Mouse (Mus musculus) CH12.LX (cell line): Measurements from ENCODE around the gene Aldh3b1.

ENCODE experiments used
- BHLHE40 ChIP-seq: IDR thresholded peaks from 2 replicates; pipeline ENCODE4 v1.6.1; 2011; ENCODE audit warnings: mild to moderate bottlenecking, low read depth, low read length, improper control_type of control experiment
- CHD1 ChIP-seq: IDR thresholded peaks from 2 replicates; pipeline ENCODE4 v1.6.1; 2012; ENCODE audit warnings: low read depth, low read length, improper control_type of control experiment, inconsistent platforms
- CTCF ChIP-seq, 2 experiments: IDR thresholded peaks in 1 of 2; conservative IDR thresholded peaks in 1 of 2; 2 replicates each; pipeline ENCODE4 v1.5.1; 2011 to 2012; ENCODE audit warnings: low read depth in 2 of 2, low read length in 2 of 2, improper control_type of control experiment in 1 of 2, inconsistent platforms in 1 of 2, mild to moderate bottlenecking in 1 of 2, moderate library complexity in 1 of 2
- E2F4 ChIP-seq: IDR thresholded peaks from 2 replicates; pipeline ENCODE4 v1.6.1; 2011; ENCODE audit warnings: low read depth, low read length, improper control_type of control experiment; ENCODE audit not compliant: insufficient replicate concordance
- EP300 ChIP-seq: IDR thresholded peaks from 2 replicates; pipeline ENCODE4 v1.6.1; 2011; ENCODE audit warnings: low read length, improper control_type of control experiment
- JUN ChIP-seq: IDR thresholded peaks from 2 replicates; pipeline ENCODE4 v1.6.1; 2011; ENCODE audit warnings: low read depth, mild to moderate bottlenecking, low read length, improper control_type of control experiment, moderate library complexity; ENCODE audit not compliant: insufficient read depth
- JUND ChIP-seq: conservative IDR thresholded peaks from 2 replicates; pipeline ENCODE4 v1.6.1; 2011; ENCODE audit warnings: low read depth, low read length, improper control_type of control experiment
- NRF1 ChIP-seq: IDR thresholded peaks from 2 replicates; pipeline ENCODE4 v1.6.1; 2014; ENCODE audit warnings: low read depth, mild to moderate bottlenecking, inconsistent platforms, low read length, improper control_type of control experiment, moderate library complexity
- PAX5 ChIP-seq: IDR thresholded peaks from 2 replicates; pipeline ENCODE4 v1.6.1; 2012; ENCODE audit warnings: low read length, inconsistent platforms, mixed read lengths
- POLR2A ChIP-seq: IDR thresholded peaks from 2 replicates; pipeline ENCODE4 v1.6.1; 2011; ENCODE audit warnings: low read depth, mild to moderate bottlenecking, improper control_type of control experiment, low read length
- POLR2AphosphoS2 ChIP-seq: IDR thresholded peaks from 2 replicates; pipeline ENCODE4 v1.6.1; 2011; ENCODE audit warnings: low read depth, low read length, improper control_type of control experiment
- TBP ChIP-seq: conservative IDR thresholded peaks from 2 replicates; pipeline ENCODE4 v1.6.1; 2011; ENCODE audit warnings: low read depth, low read length, improper control_type of control experiment
- USF2 ChIP-seq: conservative IDR thresholded peaks from 2 replicates; pipeline ENCODE4 v1.6.1; 2011; ENCODE audit warnings: low read depth, low read length, improper control_type of control experiment
- ZNF384 ChIP-seq: IDR thresholded peaks from 2 replicates; pipeline ENCODE4 v1.6.1; 2012; ENCODE audit warnings: low read depth, low read length, improper control_type of control experiment, inconsistent platforms

DNA sequence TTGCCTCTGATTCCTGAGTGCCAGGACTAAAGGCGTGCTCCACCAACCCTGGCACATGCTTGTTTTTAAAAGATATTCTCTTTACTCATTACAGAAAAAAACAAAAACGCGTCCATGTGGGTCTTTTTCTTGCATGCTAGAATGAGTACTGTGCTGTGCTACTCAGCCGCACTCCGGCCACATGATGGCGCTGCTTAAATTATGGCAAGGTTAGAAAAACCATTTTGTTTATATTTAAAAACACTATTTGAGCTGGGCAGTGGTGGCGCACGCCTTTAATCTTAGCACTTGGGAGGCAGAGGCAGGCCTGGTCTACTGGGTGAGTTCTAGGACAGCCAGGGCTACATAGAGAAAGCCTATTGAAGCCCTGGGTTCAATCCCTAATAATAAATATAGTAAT lies 39.4 kb downstream of the Aldh3b1 start:
- TF ChIP-seq POLR2A, result no peak
- no peak for TF ChIP-seq POLR2AphosphoS2
- peak; percentile 23 to 76; a peak in 3 of 4 replicates for TF ChIP-seq CTCF (conservative IDR thresholded peaks at IDR 0.05 in 1 of 2, IDR thresholded peaks at IDR 0.05 in 1 of 2; ENCODE audit: low read depth in 2 of 2, low read length in 2 of 2)
- TF ChIP-seq NRF1, result no peak
- TF ChIP-seq PAX5, result no peak
- TF ChIP-seq ZNF384, result no peak
- TF ChIP-seq BHLHE40, result no peak
- TF ChIP-seq EP300, result no peak
- no peak for TF ChIP-seq TBP
- TF ChIP-seq CHD1, result no peak
- TF ChIP-seq E2F4, result no peak
- TF ChIP-seq USF2, result no peak
- TF ChIP-seq JUND, result no peak
- no peak for TF ChIP-seq JUN
